Mouse (Mus musculus) layer of hippocampus, postnatal 36 days (tissue): ENCODE measurements around the gene Drg1. TPM values are rescaled to one million over a fixed set of nuclear protein-coding genes. Genes with fewer than 3 reads are reported as not detected.

Experiments used
- total RNA-seq, 2 experiments: library from RNA; stranded (reverse); gene quantifications; 2 replicates each; pipeline ENCODE4 v1.2.3; 2021

Gene Drg1
- total RNA-seq, 2 experiments from 2014 or later: 96.5 to 101 TPM

Other genes starting within 250 kb of the Drg1 start
- gene Sfi1, start 73.0 kb downstream of the Drg1 start, total RNA-seq: 10 to 100 TPM; 66.4 to 85.4 TPM
- gene Eif4enif1, start 64.0 kb downstream of the Drg1 start, total RNA-seq: 10 to 100 TPM; 67.2 to 71.1 TPM
- 10 to 100 TPM; 52.1 to 54.1 TPM for gene Patz1, start 22.5 kb upstream of the Drg1 start, total RNA-seq
- 10 to 100 TPM; 40.5 to 45.6 TPM for gene Pik3ip1, start 64.0 kb upstream of the Drg1 start, total RNA-seq
- 10 to 100 TPM; 95.5 to 98.4 TPM for gene Limk2, start 142.8 kb upstream of the Drg1 start, total RNA-seq
- 10 to 100 TPM; 25.6 to 27.4 TPM for gene Rnf185, start 185.9 kb upstream of the Drg1 start, total RNA-seq
- 1 to 10 TPM; 1.4 to 2.5 TPM for gene Pla2g3, start 221.9 kb upstream of the Drg1 start, total RNA-seq
- gene Inpp5j, start 238.4 kb upstream of the Drg1 start, total RNA-seq: 10 to 100 TPM; 73.7 to 95.8 TPM
- 100 to 1,000 TPM; 187 to 193 TPM for gene Selenom, start 248.3 kb upstream of the Drg1 start, total RNA-seq